Mouse (Mus musculus): ENCODE results near the gene Tnpo1. TPM values are rescaled to one million over a fixed set of nuclear protein-coding genes. Genes with fewer than 3 reads are reported as not detected.

Gene Tnpo1
- 60.7 and 77.0 TPM in 2 replicates for total RNA-seq (2023)

GRCm38 (mm10) chr13:98926213-98926957 is at the start of gene Tnpo1:
Gene Tnpo1, minus strand, starts transcription at chr13:98926384.

GRCm38 (mm10) chr13:98815147-98815785 is 110.9 kb downstream of the Tnpo1 start, which contains the start of gene Fcho2:
Gene Fcho2, minus strand, starts transcription at chr13:98815449.

Other genes starting within 250 kb of the Tnpo1 start
- gene Tmem171, start 231.6 kb downstream of the Tnpo1 start, total RNA-seq (2023) = not detected in 2 replicates
- 130 and 164 TPM in 2 replicates for gene Fcho2, start 110.9 kb downstream of the Tnpo1 start, total RNA-seq (2023)
- gene 1700024P04Rik, start 58.2 kb upstream of the Tnpo1 start, total RNA-seq (2023) = not detected in 2 replicates

All from neutrophil, adult 65 days (primary cell).